Mouse (Mus musculus): ENCODE results near the gene Syce1l.

Syce1l gene

GRCm38 (mm10) chr8:113642926-113643325 lies at the start of gene Syce1l:
TSS of gene Syce1l (plus strand) at chr8:113643213.
- DNase-seq (ENCODE audit: low read depth, low spot score), result peak; percentile 37

GRCm38 (mm10) chr8:113598401-113598800 lies 44.6 kb upstream of the Syce1l start:
- DNase-seq (ENCODE audit: low read depth, low spot score), result peak; percentile 66

- DNase-seq (ENCODE audit: low read depth, low spot score), result peak; percentile 38
Measured at GRCm38 (mm10) chr8:113632634-113633033, 10.4 kb upstream of the Syce1l start.

GRCm38 (mm10) chr8:113634161-113634560 lies 8.9 kb upstream of the Syce1l start:
- no peak for DNase-seq (ENCODE audit: low read depth, low spot score)

GRCm38 (mm10) chr8:113634670-113635591 lies 8.1 kb upstream of the Syce1l start, which contains the start of gene Mon1b:
TSS of gene Mon1b (plus strand) at chr8:113635587.
- DNase-seq (ENCODE audit: low read depth, low spot score), result peak; percentile 98

- peak; percentile 90 for DNase-seq (ENCODE audit: low read depth, low spot score)
Measured at GRCm38 (mm10) chr8:113635592-113636279, 7.3 kb upstream of the Syce1l start.

GRCm38 (mm10) chr8:113636280-113636628 lies 6.8 kb upstream of the Syce1l start:
- no peak for DNase-seq (ENCODE audit: low read depth, low spot score)

- DNase-seq (ENCODE audit: low read depth, low spot score), result no peak
Measured at GRCm38 (mm10) chr8:113640357-113640756, 2.7 kb upstream of the Syce1l start.

- DNase-seq (ENCODE audit: low read depth, low spot score), result no peak
Measured at GRCm38 (mm10) chr8:113643479-113644210, 632 bp downstream of the Syce1l start.

- no peak for DNase-seq (ENCODE audit: low read depth, low spot score)
Measured at GRCm38 (mm10) chr8:113645220-113645619, 2.2 kb downstream of the Syce1l start.

GRCm38 (mm10) chr8:113652450-113652849 lies 9.4 kb downstream of the Syce1l start:
- DNase-seq (ENCODE audit: low read depth, low spot score), result no peak

- no peak for DNase-seq (ENCODE audit: low read depth, low spot score)
Measured at GRCm38 (mm10) chr8:113653151-113653550, 10.1 kb downstream of the Syce1l start.

- no peak for DNase-seq (ENCODE audit: low read depth, low spot score)
Measured at GRCm38 (mm10) chr8:113656154-113656553, 13.1 kb downstream of the Syce1l start.

- no peak for DNase-seq (ENCODE audit: low read depth, low spot score)
Measured at GRCm38 (mm10) chr8:113656681-113657298, 13.8 kb downstream of the Syce1l start.

GRCm38 (mm10) chr8:113660128-113660527 lies 17.1 kb downstream of the Syce1l start:
- DNase-seq (ENCODE audit: low read depth, low spot score), result no peak

- peak; percentile 59 for DNase-seq (ENCODE audit: low read depth, low spot score)
Measured at GRCm38 (mm10) chr8:113664544-113664943, 21.5 kb downstream of the Syce1l start.

- peak; percentile 27 for DNase-seq (ENCODE audit: low read depth, low spot score)
Measured at GRCm38 (mm10) chr8:113665036-113665435, 22.0 kb downstream of the Syce1l start.

- no peak for DNase-seq (ENCODE audit: low read depth, low spot score)
Measured at GRCm38 (mm10) chr8:113665951-113666350, 22.9 kb downstream of the Syce1l start.

GRCm38 (mm10) chr8:113666714-113667432 lies 23.9 kb downstream of the Syce1l start:
- DNase-seq (ENCODE audit: low read depth, low spot score), result no peak

- no peak for DNase-seq (ENCODE audit: low read depth, low spot score)
Measured at GRCm38 (mm10) chr8:113669924-113670323, 26.9 kb downstream of the Syce1l start.

All from R1 (cell line).